Mouse (Mus musculus) forebrain, embryonic 14.5 days (tissue): Measurements from ENCODE around the gene Phc2. TPM values are rescaled to one million over a fixed set of nuclear protein-coding genes. Genes with fewer than 3 reads are reported as not detected.

Experiments used
- ATAC-seq: fragments of 200-750 bp; cut with Nextera tagmentation; 2 replicates; pipeline ENCODE4 v1.8.0; 2017; ENCODE audit warnings: mild to moderate bottlenecking, moderate library complexity
- DNase-seq: peaks from one replicate; pipeline ENCODE4 v3.0.0-alpha.2; 2015; ENCODE audit warnings: low spot score
- H3K27ac ChIP-seq: fragments of 300-500 bp; sonication (generic); 2 replicates; pipeline ENCODE4 v1.5.1; 2014; ENCODE audit warnings: low read depth, mild to moderate bottlenecking, control low read depth, low read length, moderate library complexity
- H3K27me3 ChIP-seq: fragments of 300-500 bp; sonication (generic); replicated peaks from 2 replicates; pipeline ENCODE4 v1.6.1; 2014; ENCODE audit warnings: low read length, control low read depth, mixed read lengths; ENCODE audit not compliant: control insufficient read depth, insufficient read depth
- H3K36me3 ChIP-seq: fragments of 300-500 bp; sonication (generic); 2 replicates; pipeline ENCODE4 v1.6.1; 2014; ENCODE audit warnings: low read length, control low read depth; ENCODE audit not compliant: control insufficient read depth, insufficient read depth
- H3K4me1 ChIP-seq: fragments of 300-500 bp; sonication (generic); 2 replicates; pipeline ENCODE4 v1.6.1; 2014; ENCODE audit warnings: antibody characterized with exemption, low read length, control low read depth; ENCODE audit not compliant: control insufficient read depth, insufficient read depth
- H3K4me2 ChIP-seq: fragments of 300-500 bp; sonication (generic); 2 replicates; pipeline ENCODE4 v1.6.1; 2014; ENCODE audit warnings: mild to moderate bottlenecking, control low read depth, low read length
- H3K4me3 ChIP-seq: fragments of 300-500 bp; sonication (generic); 2 replicates; pipeline ENCODE4 v1.5.1; 2014; ENCODE audit warnings: low read depth, low read length, control low read depth
- H3K9ac ChIP-seq: fragments of 300-500 bp; sonication (generic); 2 replicates; pipeline ENCODE4 v1.6.1; 2014; ENCODE audit warnings: mild to moderate bottlenecking, low read length, control low read depth, moderate library complexity
- H3K9me3 ChIP-seq: fragments of 300-500 bp; sonication (generic); replicated peaks from 2 replicates; pipeline ENCODE4 v1.6.1; 2016; ENCODE audit warnings: low read length, control low read depth, mixed read lengths; ENCODE audit not compliant: control insufficient read depth
- WGBS: fragments of 180-500 bp; shearing (Covaris S2); extraction: QIAGEN DNeasy Blood & Tissue Kit; methylation state at CpG from one replicate; pipeline ENCODE4 v1.1.7; 2014; 5-methylcytosine and 5-hydroxymethylcytosine counted together
- polyA plus RNA-seq: library from polyadenylated mRNA; unstranded; fragments of >200 nt; fragmentation: Nextera tagmentation; extraction: Ambion mirVana; gene quantifications from 2 replicates; pipeline ENCODE4 v1.2.1, GENCODE M21; 2014

Phc2 gene
- polyA plus RNA-seq, 1 experiment from 2014 or later, result 35.3 TPM

- peak overlapping the region; percentile 32 for H3K9ac ChIP-seq
- peak overlapping the region; percentile 92 for H3K27ac ChIP-seq
- no peak for DNase-seq
- H3K4me3 ChIP-seq, result no peak overlapping the region
- 53% methylated on average over 18 of the region's 18 CpGs for WGBS
- H3K9me3 ChIP-seq, result no peaks in the 10 kb centered on the region
- H3K4me2 ChIP-seq, result peak overlapping the region; percentile 45
- H3K36me3 ChIP-seq, result peaks cover 35% of the 10 kb centered on the region; the same call in 1 of the 2 replicates
- no peaks in the 10 kb centered on the region for H3K27me3 ChIP-seq
- peaks cover 75% of the 10 kb centered on the region for H3K4me1 ChIP-seq
- ATAC-seq, result no peak
Measured at GRCm38 (mm10) chr4:128734721-128735671, 80.5 kb downstream of the Phc2 start.

GRCm38 (mm10) chr4:128737137-128737589 lies 82.7 kb downstream of the Phc2 start:
- H3K4me2 ChIP-seq, result peak overlapping the region; percentile 45
- H3K27ac ChIP-seq, result peak overlapping the region; percentile 92
- WGBS, result 2% methylated on average over 6 of the region's 6 CpGs
- peak; percentile 82 for DNase-seq
- H3K4me1 ChIP-seq, result peaks cover 60% of the 10 kb centered on the region
- H3K9me3 ChIP-seq, result no peaks in the 10 kb centered on the region
- no peak overlapping the region for H3K4me3 ChIP-seq
- ATAC-seq, result peak; percentile 56
- no peaks in the 10 kb centered on the region for H3K27me3 ChIP-seq
- H3K9ac ChIP-seq, result peak overlapping the region; percentile 62
- H3K36me3 ChIP-seq, result peaks cover 22% of the 10 kb centered on the region; the same call in 1 of the 2 replicates

GRCm38 (mm10) chr4:128737825-128738610 lies 83.5 kb downstream of the Phc2 start:
- ATAC-seq (no peak), DNase-seq (no peak)
- Histone ChIP-seq H3K9ac (peak overlapping the region; percentile 47), H3K4me1 (peaks cover 60% of the 10 kb centered on the region), H3K27me3 (no peaks in the 10 kb centered on the region), H3K36me3 (peaks cover 28% of the 10 kb centered on the region; the same call in 1 of the 2 replicates), H3K27ac (peak overlapping the region; percentile 92), H3K4me2 (peak overlapping the region; percentile 45), H3K9me3 (no peaks in the 10 kb centered on the region), H3K4me3 (no peak overlapping the region)
- 19% methylated on average over 14 of the region's 14 CpGs for WGBS

- no peak for ATAC-seq
- Histone ChIP-seq H3K27ac (no peak overlapping the region), H3K4me3 (no peak overlapping the region), H3K9ac (no peak overlapping the region), H3K4me1 (peaks cover 31% of the 10 kb centered on the region), H3K9me3 (no peaks in the 10 kb centered on the region), H3K4me2 (no peak overlapping the region), H3K27me3 (no peaks in the 10 kb centered on the region), H3K36me3 (peaks cover 40% of the 10 kb centered on the region)
- DNase-seq, result no peak
- 61% methylated on average over 1 of the region's 1 CpGs for WGBS
Measured at GRCm38 (mm10) chr4:128740878-128741277, 86.4 kb downstream of the Phc2 start.

DNA sequence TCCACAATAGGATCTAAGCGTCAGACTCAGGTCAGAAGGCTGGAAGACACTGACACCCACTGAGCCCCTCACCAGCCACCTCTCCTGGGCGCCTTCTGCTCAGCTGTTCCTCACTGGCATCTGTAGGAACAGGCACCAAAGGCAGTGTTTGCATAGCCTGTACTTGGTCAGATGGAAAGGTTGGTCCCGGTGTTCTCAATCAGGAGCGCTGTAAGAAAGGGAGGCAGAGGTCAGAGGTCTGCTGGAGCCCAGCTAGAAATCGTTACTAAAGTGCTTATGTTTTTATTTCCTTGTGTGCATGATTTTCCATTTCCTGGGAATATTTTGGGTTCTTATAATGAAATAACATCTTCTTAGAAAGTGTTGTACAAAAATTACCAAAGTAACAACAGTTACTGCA lies 87.4 kb downstream of the Phc2 start:
- H3K4me1 ChIP-seq, result peaks cover 21% of the 10 kb centered on the region
- no peak overlapping the region for H3K4me2 ChIP-seq
- H3K9ac ChIP-seq, result 0 out of 2 replicates have a peak overlapping the region, but pooled peaks have one; percentile 8
- H3K9me3 ChIP-seq, result no peaks in the 10 kb centered on the region
- H3K36me3 ChIP-seq, result peaks cover 50% of the 10 kb centered on the region
- H3K27me3 ChIP-seq, result no peaks in the 10 kb centered on the region
- H3K27ac ChIP-seq, result no peak overlapping the region
- DNase-seq (no peak), ATAC-seq (no peak)
- whole genome bisulfite sequencing, result 47% methylated on average over 5 of the region's 5 CpGs
- no peak overlapping the region for H3K4me3 ChIP-seq

DNA sequence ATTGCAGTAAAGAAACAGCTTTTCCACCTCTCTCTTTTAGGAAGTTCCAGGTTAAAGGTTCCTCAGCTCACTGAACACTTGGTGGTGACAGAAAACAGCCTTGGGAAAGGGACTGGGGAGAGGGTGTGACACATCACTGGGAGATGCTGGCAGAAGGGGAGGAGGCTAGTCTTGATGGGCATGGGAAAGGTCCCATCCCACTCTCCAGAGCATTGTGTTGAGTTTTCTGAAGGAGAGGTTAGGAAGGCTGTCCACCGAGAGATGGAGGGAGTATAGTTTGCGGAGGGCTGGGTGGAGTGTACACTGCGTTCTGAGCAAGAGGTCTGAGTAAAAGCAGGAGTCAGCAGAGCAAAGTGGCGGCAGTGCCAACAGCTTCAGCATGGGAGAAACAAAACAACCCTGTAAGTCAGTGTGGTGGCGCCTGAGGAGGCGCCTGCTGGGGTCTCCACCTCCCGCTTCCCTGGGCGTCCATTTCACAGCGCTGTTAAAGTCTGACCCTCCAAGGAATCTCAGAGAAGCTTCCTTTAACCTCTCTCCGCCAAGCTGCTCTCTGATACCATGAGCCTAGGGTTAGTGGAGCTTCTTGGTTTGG lies 88.0 kb downstream of the Phc2 start:
- DNase-seq (no peak), ATAC-seq (no peak)
- Histone ChIP-seq H3K27me3 (no peaks in the 10 kb centered on the region), H3K4me1 (peaks cover 16% of the 10 kb centered on the region), H3K4me3 (no peak overlapping the region), H3K27ac (no peak overlapping the region), H3K4me2 (no peak overlapping the region), H3K36me3 (peaks cover 56% of the 10 kb centered on the region), H3K9ac (no peak overlapping the region), H3K9me3 (no peaks in the 10 kb centered on the region)
- 48% methylated on average over 10 of the region's 10 CpGs for WGBS

DNA sequence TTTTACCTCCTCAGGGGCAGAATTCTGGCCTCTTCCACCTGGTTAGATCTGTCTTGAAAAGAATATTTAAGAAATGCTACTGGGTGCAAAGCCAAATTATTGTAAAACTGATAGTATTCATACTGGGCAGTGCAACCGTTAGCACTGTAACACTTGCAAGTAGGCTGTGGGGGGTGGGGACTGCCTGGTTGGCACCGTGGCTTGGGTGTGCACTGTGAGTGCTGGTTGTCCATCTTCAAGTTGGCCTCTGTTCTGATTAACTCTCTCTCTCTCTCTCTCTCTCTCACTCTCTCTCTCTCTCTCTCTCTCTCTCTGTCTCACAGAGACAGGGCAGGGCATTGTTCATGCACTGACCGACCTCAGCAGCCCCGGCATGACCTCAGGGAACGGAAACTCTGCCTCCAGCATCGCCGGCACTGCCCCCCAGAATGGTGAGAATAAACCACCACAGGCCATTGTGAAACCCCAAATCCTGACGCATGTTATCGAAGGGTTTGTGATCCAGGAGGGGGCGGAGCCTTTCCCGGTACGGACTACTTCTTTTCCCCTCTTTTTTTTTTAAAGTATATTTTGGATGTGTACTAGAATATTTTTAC lies 88.6 kb downstream of the Phc2 start:
- DNase-seq (no peak), ATAC-seq (no peak)
- no peak overlapping the region for H3K4me2 ChIP-seq
- no peaks in the 10 kb centered on the region for H3K9me3 ChIP-seq
- peaks cover 58% of the 10 kb centered on the region for H3K36me3 ChIP-seq
- WGBS, result 62% methylated on average over 12 of the region's 12 CpGs
- H3K27me3 ChIP-seq, result no peaks in the 10 kb centered on the region
- no peak overlapping the region for H3K4me3 ChIP-seq
- H3K27ac ChIP-seq, result no peak overlapping the region
- no peak overlapping the region for H3K9ac ChIP-seq
- H3K4me1 ChIP-seq, result peaks cover 9% of the 10 kb centered on the region

- ATAC-seq (no peak), DNase-seq (no peak)
- peaks cover 77% of the 10 kb centered on the region for H3K36me3 ChIP-seq
- WGBS, result 92% methylated on average over 8 of the region's 8 CpGs
- no peaks in the 10 kb centered on the region for H3K9me3 ChIP-seq
- peaks cover 7% of the 10 kb centered on the region for H3K4me1 ChIP-seq
- no peak overlapping the region for H3K9ac ChIP-seq
- no peak overlapping the region for H3K4me2 ChIP-seq
- no peak overlapping the region for H3K4me3 ChIP-seq
- H3K27ac ChIP-seq, result no peak overlapping the region
- H3K27me3 ChIP-seq, result no peaks in the 10 kb centered on the region
Measured at GRCm38 (mm10) chr4:128745160-128745559, 90.7 kb downstream of the Phc2 start.
